Mouse (Mus musculus) ES-Bruce4 (cell line): ENCODE data around the gene A930018P22Rik.

Experiments used
- CTCF ChIP-seq: IDR thresholded peaks from one replicate; pipeline ENCODE4 v1.8.1; 2011; ENCODE audit warnings: low read depth, low read length
- EP300 ChIP-seq: IDR thresholded peaks from 2 replicates; pipeline ENCODE4 v1.6.1; 2011; ENCODE audit warnings: low read depth, low read length; ENCODE audit not compliant: insufficient read depth
- POLR2A ChIP-seq: IDR thresholded peaks from one replicate; pipeline ENCODE4 v1.8.1; 2011; ENCODE audit warnings: low read length; ENCODE audit not compliant: insufficient read depth

- TF ChIP-seq POLR2A = no peak
- TF ChIP-seq CTCF = no peak
- no peak for TF ChIP-seq EP300
Observed at GRCm38 (mm10) chr2:104093305-104093704, 29.3 kb upstream of the A930018P22Rik start.
